Mouse (Mus musculus): ENCODE results near the gene Cfap97d1.

The Cfap97d1 gene

GRCm38 (mm10) chr11:101984054-101985025, at the start of gene Cfap97d1:
TSS of gene Cfap97d1 (plus strand) at chr11:101984279.
- peak; percentile 97 for DNase-seq

GRCm38 (mm10) chr11:101935743-101936142, 48.3 kb upstream of the Cfap97d1 start:
- no peak for DNase-seq

DNA sequence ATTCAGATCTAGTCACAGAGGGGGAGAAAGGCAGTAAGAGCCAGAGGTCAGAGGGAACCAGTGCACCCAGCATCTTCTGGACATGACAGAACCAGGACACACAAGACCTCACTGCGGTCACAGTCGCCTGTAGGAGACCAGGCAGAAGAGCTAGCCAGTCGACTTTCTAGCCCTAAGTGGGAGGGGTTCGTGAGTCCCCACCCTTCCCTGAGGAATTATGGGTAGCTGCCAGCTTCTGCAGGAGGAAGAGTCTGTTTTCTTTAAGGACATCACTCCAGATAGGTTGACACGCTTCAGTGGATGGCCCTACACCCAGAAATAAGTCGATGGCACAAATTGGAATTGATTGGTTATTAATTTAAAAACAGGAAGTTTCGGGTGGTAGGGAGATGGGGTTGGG, 47.7 kb upstream of the Cfap97d1 start:
- DNase-seq, result no peak

DNA sequence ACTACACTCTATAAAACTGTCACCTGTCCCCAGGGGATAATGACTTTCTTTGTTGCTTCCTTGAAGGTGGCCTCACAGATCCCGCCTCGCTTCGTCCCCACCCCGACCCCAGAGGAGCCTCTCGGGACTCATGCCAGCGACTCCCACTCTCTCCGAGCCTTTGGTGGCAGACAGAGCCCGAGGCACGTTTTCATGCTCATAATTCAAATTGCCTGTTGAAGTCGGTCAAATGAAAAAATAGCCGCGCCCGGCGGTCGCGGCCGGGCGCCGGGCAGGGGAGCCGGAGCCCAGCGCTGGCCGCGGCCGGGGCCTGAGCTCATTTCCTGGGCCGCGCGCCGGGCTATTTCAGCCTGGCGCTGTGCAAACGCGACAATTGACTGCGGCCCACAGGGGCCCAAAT, 47.0 kb upstream of the Cfap97d1 start:
- peak; percentile 55 to 66 for DNase-seq

- peak; percentile 97 to 99 for DNase-seq
Measured at GRCm38 (mm10) chr11:101943055-101943454, 41.0 kb upstream of the Cfap97d1 start.

DNA sequence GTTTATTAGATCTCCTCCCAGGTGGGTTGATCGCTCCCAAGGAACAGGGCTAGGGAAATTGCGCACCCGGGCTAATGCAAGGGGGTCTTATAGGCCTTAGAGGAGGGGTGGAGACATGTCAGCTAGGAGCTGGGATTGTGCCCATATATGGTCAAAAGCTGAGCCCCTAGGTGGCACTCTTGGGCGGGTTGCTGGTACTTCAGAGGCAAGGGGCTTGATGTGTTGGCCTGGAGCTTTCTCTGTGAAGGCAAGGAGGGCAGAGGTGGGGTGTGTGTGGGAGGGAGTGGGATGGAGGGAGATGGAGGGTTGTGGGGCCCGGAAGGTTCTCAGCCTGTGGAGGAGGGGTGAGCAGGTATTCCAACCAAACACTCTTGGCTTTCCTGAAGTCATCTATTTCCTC, 37.6 kb upstream of the Cfap97d1 start:
- no peak for DNase-seq

GRCm38 (mm10) chr11:101950021-101950420, 34.1 kb upstream of the Cfap97d1 start:
- peak; percentile 28 to 48 for DNase-seq

DNA sequence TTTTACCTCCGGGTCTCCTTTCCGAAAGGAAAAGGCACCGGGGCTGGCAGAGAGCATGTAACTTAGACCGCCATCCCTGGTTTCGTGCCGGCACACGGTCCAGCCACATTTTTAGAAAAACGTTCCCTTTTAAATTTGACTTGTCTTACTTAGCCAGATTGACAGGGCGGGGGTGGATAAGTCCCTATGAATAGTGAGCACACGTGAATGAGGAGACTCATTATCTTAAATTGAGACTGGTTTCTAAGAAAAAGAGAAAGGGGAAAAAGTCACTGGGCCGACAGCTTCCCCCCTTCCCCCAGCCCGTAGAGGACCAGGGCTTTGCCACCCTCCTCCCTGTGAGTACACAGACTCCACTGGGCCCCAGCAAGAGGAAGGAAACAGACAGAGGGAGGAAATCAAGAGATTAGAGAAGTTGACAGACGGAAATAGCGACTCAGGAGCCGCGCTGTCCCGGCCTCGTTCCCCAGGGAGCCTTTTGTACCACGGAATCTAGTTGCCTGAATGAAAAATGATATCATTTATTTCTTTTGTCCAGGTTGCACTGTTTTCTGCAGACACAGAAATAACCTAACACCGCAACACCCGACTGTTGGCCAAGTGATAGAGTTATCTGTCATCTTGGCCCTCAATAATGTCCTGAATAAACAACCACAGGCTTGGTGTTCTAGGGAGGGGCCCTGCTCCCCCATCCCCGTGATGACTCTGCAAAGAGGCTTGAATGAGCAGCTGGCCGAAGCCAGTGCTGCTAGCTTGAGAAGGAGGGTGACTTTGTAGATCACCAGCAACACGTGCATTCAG, 31.3 kb upstream of the Cfap97d1 start:
- no peak for DNase-seq

DNA sequence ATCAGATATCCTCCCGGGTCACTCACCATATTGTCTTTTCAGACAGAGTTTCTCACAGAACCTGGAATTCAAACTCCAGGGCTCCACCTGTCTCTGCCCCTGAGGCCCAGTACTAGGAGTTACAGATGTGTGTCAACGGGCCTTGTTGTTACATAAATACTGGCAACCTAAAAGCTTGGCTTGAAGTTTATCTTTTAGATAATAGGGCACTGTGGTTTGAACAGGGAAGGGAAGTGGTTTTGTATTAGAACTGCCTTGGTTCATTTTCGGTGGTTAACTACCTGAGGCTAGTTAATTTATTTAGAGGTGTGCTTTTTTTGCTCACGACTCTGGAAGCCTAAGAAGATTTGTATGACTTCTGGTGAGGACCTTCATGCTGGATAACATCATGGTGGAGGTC, 30.6 kb upstream of the Cfap97d1 start:
- DNase-seq, result no peak

DNA sequence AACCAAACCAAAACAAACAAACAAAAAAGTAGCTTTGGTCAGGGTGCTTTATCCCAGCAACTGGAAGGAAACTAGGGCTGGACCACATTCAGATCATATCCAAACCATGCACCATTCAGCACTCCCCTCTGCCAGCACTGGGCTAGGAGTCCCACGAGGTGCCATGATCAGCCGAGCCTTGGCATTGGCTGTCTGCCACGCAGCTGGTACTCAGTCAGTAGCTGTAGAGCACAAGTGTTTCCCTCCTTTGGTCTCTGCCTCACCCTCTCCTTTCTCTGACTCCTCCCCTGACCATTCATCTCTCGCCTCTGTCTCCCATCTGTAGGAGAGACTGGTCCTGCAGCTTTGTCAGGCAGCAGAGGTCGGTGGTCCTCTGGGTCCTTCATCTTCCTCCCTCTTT, 26.6 kb upstream of the Cfap97d1 start:
- DNase-seq, result no peak

DNA sequence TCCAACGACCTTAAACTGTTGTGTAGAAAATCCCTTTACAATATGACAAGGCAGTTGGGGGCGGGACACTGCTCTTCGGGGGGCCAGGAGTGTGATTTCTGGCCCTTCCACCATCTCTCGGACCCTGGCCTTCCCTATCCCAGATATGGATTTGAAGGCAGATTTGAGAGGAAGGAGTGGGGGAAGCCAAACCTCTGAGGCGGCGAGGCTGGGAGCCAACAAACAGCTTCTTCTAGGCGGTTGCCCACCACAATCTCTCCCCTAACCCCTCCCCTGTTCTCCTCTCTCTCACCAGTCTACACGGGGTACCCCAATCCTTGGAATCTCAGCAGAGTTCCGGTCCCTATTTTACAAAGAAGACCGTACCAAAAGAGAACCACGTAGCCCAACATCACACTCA, 21.0 kb upstream of the Cfap97d1 start:
- DNase-seq, result peak in 1 of 2 experiments; percentile 36

- DNase-seq, result peak; percentile 64 to 66
Measured at GRCm38 (mm10) chr11:101963473-101964291, 20.4 kb upstream of the Cfap97d1 start.

DNA sequence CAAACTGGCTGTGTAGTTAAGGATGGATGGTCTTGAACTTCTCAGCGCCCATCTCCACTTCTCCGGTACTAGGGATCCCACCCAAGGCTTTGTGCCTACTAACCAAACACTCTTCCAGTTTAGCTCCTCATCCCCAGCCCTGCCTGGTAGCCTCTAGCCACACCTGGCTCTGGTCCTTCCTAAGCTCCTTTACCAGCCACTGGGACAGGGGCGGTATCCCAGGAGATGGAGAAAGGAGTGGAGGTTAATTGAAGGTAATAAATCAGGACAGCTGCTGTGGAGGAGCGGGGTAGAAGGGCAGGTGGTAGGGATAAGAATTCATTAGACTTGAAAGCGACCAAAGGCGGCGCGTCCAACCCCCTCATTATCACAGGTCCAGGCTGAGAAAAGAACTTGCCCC, 19.4 kb upstream of the Cfap97d1 start:
- DNase-seq, result no peak

GRCm38 (mm10) chr11:101965553-101965952, 18.5 kb upstream of the Cfap97d1 start:
- DNase-seq, result no peak

GRCm38 (mm10) chr11:101966965-101967614, 17.0 kb upstream of the Cfap97d1 start, which contains the start of gene Sost:
TSS of gene Sost (minus strand) at chr11:101967015.
- DNase-seq, result no peak

DNA sequence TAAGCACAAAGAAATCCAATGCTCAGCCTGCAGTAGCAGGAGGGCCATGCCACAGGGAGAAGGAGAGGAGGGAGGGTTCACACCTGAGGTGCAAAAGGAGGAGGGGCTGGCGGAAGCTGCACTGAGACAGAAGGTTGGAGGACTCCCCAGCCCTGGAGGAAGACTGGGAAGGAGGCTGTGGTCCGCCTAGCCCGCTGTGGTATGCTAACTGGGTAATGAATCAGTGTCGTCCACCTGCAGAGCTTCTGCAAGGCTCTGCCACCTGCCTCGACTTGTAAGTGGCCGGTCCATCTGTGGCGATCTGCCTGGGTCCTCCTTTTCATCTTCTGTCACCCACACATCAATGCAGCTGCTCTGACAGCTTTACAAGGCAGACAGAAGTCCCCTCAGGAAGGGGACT, 15.8 kb upstream of the Cfap97d1 start:
- peak; percentile 39 to 41 for DNase-seq

- peak; percentile 92 to 94 for DNase-seq
Measured at GRCm38 (mm10) chr11:101968791-101969190, 15.3 kb upstream of the Cfap97d1 start.

DNA sequence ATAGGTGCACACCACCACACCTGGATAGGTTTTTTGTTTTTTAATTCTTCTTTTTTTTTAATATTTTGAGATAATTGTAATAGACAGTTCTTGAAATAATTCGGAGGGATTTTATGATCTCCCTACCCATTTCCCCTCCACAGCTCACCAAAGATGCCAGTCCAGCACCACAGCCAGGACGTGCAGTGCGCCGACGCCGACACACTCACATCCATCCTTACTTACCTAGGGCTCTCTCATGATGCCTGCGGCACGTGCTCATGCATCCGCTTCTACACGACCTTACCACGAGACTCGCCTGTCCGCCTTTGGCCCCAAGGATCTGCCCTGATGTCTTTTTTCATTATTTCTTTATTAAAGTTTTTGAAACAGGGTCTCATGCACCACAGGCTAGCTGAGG, 14.2 kb upstream of the Cfap97d1 start:
- no peak for DNase-seq

GRCm38 (mm10) chr11:101971410-101971809, 12.7 kb upstream of the Cfap97d1 start:
- peak in 1 of 2 experiments; percentile 49 for DNase-seq

- DNase-seq, result no peak
Measured at GRCm38 (mm10) chr11:101972097-101972496, 12.0 kb upstream of the Cfap97d1 start.

DNA sequence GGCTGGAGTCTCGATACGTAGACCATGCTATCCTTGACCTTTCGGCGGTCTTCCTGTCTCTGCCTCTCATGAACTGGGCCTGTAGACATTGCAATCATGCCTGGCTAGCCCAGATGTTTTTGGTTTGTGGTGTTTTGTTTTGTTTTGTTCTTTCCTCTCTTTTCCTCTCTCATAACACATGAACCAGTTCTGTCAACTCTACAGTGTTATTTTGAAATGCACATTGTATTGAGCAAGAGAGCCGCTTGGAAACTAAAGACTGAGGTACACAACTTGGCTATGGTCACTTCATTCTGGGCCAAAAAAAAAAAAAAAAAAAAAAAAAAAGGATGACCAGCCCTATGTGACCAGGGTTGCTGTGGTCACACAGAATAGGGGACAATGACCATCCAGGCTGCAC, 11.4 kb upstream of the Cfap97d1 start:
- no peak for DNase-seq

- no peak for DNase-seq
Measured at GRCm38 (mm10) chr11:101973496-101973895, 10.6 kb upstream of the Cfap97d1 start.
